Mouse (Mus musculus): Measurements from ENCODE around the gene Fdxacb1.

The Fdxacb1 gene

DNA sequence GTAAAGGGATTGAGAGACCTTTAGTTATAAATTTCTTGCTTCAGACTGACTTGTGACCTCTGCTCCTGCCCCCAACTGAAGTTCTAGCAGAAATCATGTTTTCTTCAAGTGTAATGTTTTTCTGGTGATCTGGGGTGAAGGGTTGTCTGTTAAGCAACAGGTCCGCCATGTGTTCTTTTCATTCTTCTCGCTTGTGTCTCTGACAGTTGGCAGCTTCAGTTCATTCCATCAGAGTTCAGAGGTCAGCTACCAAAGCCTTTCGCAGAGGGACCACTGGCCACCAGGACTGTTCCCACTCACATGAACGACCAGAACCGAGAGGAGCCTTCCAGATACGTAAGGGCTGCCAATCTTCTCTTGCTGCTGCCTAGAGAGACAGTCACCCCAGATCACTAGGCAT lies 40.4 kb downstream of the Fdxacb1 start:
- DNase-seq: peak; percentile 76

DNA sequence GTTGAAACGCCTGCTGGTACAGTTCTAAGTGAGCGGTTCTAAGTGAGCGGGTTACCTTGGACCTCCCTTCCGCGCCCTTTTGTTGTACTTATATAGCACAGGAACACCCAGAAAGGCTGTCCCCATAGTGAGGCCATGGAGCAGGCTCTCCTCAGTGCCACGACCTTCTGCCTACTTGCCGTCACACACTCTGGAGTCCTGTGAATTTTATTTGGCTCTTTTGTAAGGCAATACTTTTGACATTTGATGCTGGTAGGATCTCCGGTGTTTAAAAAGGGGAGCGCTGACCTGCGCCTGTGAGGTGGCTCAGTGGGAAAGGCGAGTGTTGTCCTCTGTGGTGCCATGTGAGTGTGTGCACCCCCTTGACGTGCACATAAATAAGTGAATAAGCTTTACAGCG lies 41.1 kb downstream of the Fdxacb1 start:
- no peak for DNase-seq

DNA sequence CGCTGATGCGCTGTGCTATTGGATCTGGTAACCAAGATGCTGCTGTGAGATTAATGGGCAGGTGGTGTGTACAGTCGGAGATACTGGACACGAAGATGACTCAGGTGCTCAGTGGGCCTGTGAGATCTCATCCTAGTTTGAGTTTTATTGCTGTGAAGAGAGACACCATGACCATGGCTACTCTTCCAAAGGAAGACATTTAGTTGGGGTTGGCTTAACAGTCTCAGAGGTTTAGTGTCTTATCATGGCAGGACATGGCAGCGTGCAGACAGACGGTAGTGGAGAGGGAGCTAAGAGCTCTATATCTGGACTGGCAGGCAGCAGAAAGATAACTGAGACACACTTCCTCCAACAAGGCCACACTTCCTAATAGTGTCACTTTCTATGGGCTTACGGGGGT lies 43.2 kb downstream of the Fdxacb1 start:
- no peak for DNase-seq

DNA sequence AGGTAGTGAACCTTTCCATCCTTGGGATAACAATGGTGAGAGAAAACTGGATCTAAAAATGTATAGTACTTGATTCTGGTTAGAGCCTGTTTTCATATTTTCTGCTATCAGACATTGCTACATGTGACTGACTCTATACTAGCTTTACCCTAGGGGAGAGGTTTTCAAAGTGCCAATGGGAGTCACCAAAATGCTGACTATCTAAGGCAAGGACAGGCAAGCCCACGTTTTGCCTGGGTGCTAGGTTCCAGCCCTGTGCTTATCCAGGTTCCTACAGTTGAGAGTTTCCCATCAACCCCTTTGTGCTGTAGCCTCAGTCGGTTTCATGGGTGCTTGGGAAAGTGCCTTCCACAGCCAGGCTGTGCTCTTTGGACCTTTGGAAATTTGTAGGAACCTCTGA lies 43.7 kb downstream of the Fdxacb1 start:
- DNase-seq: no peak

DNA sequence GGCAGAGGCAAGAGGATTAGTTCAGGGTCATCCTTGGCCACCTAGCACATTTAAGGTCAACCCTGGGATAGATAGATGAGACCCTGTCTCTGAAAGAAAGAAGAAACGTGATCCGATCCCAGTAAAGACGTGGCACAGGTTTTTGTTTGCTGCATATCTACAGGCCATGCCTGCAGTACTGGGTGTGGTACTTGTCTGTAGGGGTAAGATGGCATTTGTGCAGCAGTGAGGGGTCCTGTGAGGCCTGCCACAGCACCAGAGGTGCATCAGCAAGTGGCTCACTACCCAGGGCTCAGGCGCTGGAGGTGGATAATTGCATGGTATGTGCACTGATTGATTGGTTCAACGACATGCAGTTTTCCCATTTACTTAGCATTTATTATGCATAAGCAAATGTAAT lies 45.8 kb downstream of the Fdxacb1 start:
- no peak for DNase-seq

DNA sequence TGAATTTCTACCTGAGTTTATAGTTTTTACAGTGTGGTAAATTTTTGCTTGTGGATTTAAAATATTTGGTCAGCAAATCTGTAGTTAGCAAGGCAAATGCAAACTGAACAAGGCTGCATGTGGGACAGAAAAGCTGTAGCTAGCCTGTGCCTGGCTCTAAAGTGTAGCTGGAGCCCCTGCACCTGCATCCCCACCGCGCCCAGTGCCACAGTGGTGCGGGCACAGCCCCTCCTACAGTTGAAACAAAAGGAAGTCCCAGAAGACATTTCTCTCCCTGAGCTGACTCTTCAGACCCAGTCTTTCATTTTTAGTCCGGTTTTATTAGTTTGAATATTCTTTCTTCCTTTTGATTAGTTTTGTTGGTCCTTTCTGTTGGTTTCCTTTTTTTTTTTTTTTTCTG lies 47.6 kb downstream of the Fdxacb1 start:
- DNase-seq: no peak

DNA sequence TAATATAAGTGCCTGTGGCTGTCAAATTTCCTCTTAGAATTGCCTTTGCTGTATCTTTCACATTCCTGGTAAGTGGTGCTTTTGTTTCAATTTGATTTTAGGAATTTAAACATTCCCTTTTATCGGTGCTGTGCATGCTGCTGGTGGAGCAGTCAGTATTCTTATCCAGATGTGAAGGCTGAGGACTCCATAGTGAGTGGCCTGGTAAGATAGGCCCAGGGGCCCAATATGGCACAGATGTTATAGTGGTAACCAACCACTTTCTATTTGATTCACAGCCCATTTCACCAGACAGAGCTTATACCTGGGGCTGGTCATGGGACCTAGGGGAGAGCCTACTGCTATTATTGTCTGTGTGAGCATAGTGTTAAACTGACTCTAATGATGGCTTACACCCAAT lies 48.5 kb downstream of the Fdxacb1 start:
- DNase-seq: no peak

DNA sequence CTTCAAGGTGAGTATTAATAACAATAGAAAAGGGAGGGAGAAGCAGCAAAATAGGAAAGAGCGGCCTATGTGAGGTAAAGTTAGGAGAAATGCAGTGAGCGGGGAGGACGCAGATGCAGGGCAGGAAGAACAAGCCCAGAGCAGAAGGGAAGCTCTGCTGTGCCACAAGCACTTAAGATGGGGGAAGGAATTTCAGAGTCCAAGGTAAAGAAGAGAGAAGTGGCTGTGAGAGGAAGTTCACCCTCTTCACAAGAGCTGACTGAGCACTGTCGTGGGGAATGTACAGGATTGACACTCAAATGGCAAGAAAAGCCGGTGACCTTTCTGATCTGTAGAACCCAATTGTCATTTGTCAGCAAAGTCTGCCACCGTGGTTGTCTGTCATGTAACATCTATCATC lies 50.0 kb downstream of the Fdxacb1 start:
- DNase-seq: no peak

DNA sequence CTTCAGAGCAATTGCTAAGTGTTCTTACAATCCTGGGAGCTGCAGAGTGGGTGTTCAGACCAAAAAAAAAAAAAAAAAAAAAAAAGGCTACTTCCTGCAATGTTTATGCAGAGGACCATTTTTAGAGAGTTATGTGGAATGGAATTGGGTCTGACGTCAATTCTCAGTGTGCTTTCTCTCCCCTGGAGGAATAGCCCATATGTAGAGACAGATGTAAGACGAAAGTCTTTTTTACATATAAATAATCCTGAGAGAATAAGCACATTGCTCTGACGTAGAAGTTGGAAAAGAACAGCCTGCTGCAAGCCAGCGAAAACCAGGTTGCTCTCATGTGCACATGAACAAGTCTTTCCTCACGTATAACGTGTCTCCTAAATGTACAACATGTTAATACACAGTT lies 51.7 kb downstream of the Fdxacb1 start:
- no peak for DNase-seq

DNA sequence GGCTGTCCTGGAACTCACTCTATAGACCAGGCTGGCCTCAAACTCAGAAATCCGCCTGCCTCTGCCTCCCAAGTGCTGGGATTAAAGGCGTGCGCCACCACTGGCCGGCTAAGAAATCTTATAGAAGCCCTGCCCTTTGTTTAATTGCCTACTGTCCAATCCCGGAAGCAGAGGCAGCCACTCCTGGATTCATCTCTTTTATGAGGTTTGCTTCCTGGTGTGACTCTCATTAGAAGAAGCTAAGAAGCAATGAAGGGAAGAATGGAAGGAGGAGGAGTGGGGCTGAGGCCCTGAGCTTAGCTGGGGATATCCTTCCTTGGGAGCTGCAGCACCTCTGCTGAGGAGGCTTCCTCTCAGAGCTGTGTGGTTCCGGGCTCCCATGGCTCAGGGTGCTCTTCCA lies 53.6 kb downstream of the Fdxacb1 start:
- DNase-seq: no peak

DNA sequence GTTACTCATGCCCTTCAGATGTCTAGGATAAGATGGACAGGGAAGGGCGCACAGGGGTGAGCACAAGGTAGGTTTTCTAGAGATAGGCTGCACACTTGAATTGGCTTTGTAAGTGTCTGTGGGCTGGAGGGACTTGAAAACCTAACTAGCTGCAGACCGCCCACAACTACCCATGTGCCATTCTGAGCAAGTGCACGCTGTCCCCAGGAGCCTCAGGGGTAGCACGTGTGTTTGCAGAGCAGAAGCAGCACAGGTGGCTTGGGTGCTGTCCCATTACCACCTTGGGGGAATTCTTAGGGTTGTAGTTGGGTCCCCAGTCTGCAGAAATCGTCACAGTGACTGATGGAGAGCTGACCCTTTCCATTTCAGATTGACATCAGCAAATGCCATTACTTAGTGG lies 54.2 kb downstream of the Fdxacb1 start:
- no peak for DNase-seq
